13 mouse cellular contexts compared by ENCODE assay signal in the genomic region with DNA sequence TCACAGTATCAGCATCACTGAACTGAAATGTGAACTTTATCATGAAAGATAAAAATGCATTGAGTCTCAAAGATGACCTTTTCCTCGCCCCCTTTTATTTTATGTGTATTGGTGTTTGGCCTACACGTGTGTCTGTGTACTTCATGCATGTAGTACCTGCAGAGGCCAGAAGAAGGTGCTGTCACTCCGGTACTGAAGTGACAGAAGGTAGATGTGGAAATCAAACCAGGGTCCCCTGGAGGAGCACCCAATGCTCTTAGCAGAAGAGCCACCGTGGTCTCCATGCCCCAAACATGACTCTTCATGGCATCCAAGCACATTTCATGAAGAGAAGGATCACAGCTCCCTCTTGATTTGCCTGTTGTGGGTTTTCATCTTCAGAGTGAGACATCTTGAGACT. TPM values are rescaled to one million over a fixed set of nuclear protein-coding genes. Genes with fewer than 3 reads are reported as not detected.
DNase-seq lines count a peak whose midpoint lies in the region; ATAC-seq and TF ChIP-seq lines count a peak whose summit lies in the region.
"Had no signal": no experiment of that assay in that cellular context is flagged by ENCODE, and none has a peak within 500 bp of the region (broad histone marks: within the 10 kb centered on the region; RNA-seq: fewer than 3 reads in every experiment).

No protein-coding gene starts in this region.

- 49% methylated on average over 4 of the region's 4 CpGs for WGBS in liver, embryonic 14.5 days (ENCODE audit: insufficient replicate concordance)
- WGBS in liver, embryonic 12.5 days (ENCODE audit: insufficient replicate concordance) = 66% methylated on average over 4 of the region's 4 CpGs
- 81% methylated on average over 4 of the region's 4 CpGs for WGBS in kidney, embryonic 15.5 days

- H3K27ac ChIP-seq in liver, embryonic 14.5 days = no peak overlapping the region
- no peak overlapping the region for H3K27ac ChIP-seq in liver, embryonic 12.5 days
- H3K27ac ChIP-seq in kidney, embryonic 15.5 days = no peak overlapping the region
- H3K27ac ChIP-seq: neural tube, embryonic 12.5 days had no signal

- no peak overlapping the region for H3K4me2 ChIP-seq in liver, embryonic 14.5 days (ENCODE audit: low read depth)
- no peak overlapping the region for H3K4me2 ChIP-seq in liver, embryonic 12.5 days
- no peak overlapping the region for H3K4me2 ChIP-seq in kidney, embryonic 15.5 days
- H3K4me2 ChIP-seq: neural tube, embryonic 12.5 days had no signal

- TF ChIP-seq POLR2A in brain, embryonic 14.5 days (IDR thresholded peaks at IDR 0.05; ENCODE audit: borderline replicate concordance, extremely low read depth, insufficient read depth, insufficient read length, poor library complexity, severe bottlenecking) = no peak

- DNase-seq in frontal cortex, postnatal 10 days (ENCODE audit: low spot score in 2 of 2) = no peak
- no peak for DNase-seq in liver, embryonic 14.5 days (ENCODE audit: low read depth in 3 of 3, low spot score in 3 of 3)
- no peak for DNase-seq in brain, embryonic 14.5 days (ENCODE audit: low read depth)
- DNase-seq: cerebellum, adult 9-10 months; kidney, adult 2 months; liver; right cerebral cortex, adult 18-20 months had no signal

- H3K4me1 ChIP-seq in liver, embryonic 14.5 days (replicated peaks; ENCODE audit: control insufficient read depth in 2 of 2, insufficient read depth in 2 of 2, low read length in 1 of 2) = no peaks in the 10 kb centered on the region
- no peaks in the 10 kb centered on the region for H3K4me1 ChIP-seq in liver, embryonic 12.5 days
- H3K4me1 ChIP-seq in E14TG2a.4 (replicated peaks; ENCODE audit: low read depth, low read length) = peaks cover 9% of the 10 kb centered on the region
- peaks cover 6% of the 10 kb centered on the region for H3K4me1 ChIP-seq in kidney, embryonic 15.5 days
- H3K4me1 ChIP-seq: neural tube, embryonic 12.5 days had no signal

- H3K36me3 ChIP-seq in liver, embryonic 14.5 days (replicated peaks; ENCODE audit: control insufficient read depth, insufficient read depth, low read depth) = no peaks in the 10 kb centered on the region
- no peaks in the 10 kb centered on the region for H3K36me3 ChIP-seq in liver, embryonic 12.5 days
- H3K36me3 ChIP-seq in E14TG2a.4 (ENCODE audit: insufficient read depth, low read length) = no peaks in the 10 kb centered on the region
- no peaks in the 10 kb centered on the region for H3K36me3 ChIP-seq in kidney, embryonic 15.5 days
- H3K36me3 ChIP-seq: neural tube, embryonic 12.5 days had no signal

- ATAC-seq in frontal cortex, adult (ENCODE audit: low TSS enrichment) = 0 out of 2 replicates have a peak, but pooled peaks have one; percentile 3
- ATAC-seq in liver, embryonic 14.5 days (ENCODE audit: insufficient read depth) = no peak
- no peak for ATAC-seq in liver, embryonic 12.5 days
- no peak for ATAC-seq in kidney, embryonic 15.5 days (replicated peaks; ENCODE audit: low FRiP score)
- ATAC-seq in megakaryocyte, adult 5-6 weeks (ENCODE audit: poor library complexity, severe bottlenecking) = no peak

- H3K4me3 ChIP-seq in liver, embryonic 14.5 days (ENCODE audit: insufficient read depth in 1 of 2, low read depth in 2 of 2, low read length in 2 of 2) = no peak overlapping the region
- no peak overlapping the region for H3K4me3 ChIP-seq in liver, embryonic 12.5 days
- H3K4me3 ChIP-seq in E14TG2a.4 (replicated peaks; ENCODE audit: low read length) = no peak overlapping the region
- H3K4me3 ChIP-seq in kidney, embryonic 15.5 days (replicated peaks) = no peak overlapping the region
- H3K4me3 ChIP-seq: neural tube, embryonic 12.5 days had no signal

- TF ChIP-seq CTCF in liver, embryonic 14.5 days (IDR thresholded peaks at IDR 0.05; ENCODE audit: low read depth) = peak; percentile 45
- TF ChIP-seq CTCF in E14TG2a.4 (conservative IDR thresholded peaks at IDR 0.05; ENCODE audit: low read length) = peak; percentile 66
- peak; percentile 20; the same call in 1 of the 2 replicates for TF ChIP-seq CTCF in brain, embryonic 14.5 days (IDR thresholded peaks at IDR 0.05; ENCODE audit: borderline replicate concordance, extremely low read depth, insufficient read depth, insufficient read length)

- no peaks in the 10 kb centered on the region for H3K27me3 ChIP-seq in liver, embryonic 14.5 days (ENCODE audit: control insufficient read depth, insufficient read depth, low read length)
- H3K27me3 ChIP-seq in liver, embryonic 12.5 days (replicated peaks) = no peaks in the 10 kb centered on the region
- peaks cover 7% of the 10 kb centered on the region; the same call in 1 of the 2 replicates for H3K27me3 ChIP-seq in E14TG2a.4 (ENCODE audit: insufficient read depth, low read length)
- H3K27me3 ChIP-seq in kidney, embryonic 15.5 days = no peaks in the 10 kb centered on the region
- H3K27me3 ChIP-seq: neural tube, embryonic 12.5 days had no signal

- no peaks in the 10 kb centered on the region for H3K9me3 ChIP-seq in liver, embryonic 14.5 days (ENCODE audit: control insufficient read depth, low read length)
- H3K9me3 ChIP-seq in liver, embryonic 12.5 days (replicated peaks) = no peaks in the 10 kb centered on the region
- H3K9me3 ChIP-seq in E14TG2a.4 (ENCODE audit: low read length) = peaks cover 11% of the 10 kb centered on the region; the same call in 1 of the 2 replicates
- H3K9me3 ChIP-seq in kidney, embryonic 15.5 days (replicated peaks) = no peaks in the 10 kb centered on the region
- H3K9me3 ChIP-seq: neural tube, embryonic 12.5 days had no signal

- TF ChIP-seq EP300 in liver, embryonic 14.5 days (IDR thresholded peaks at IDR 0.05; ENCODE audit: low read depth) = no peak

- H3K9ac ChIP-seq in liver, embryonic 14.5 days (replicated peaks) = no peak overlapping the region
- no peak overlapping the region for H3K9ac ChIP-seq in liver, embryonic 12.5 days
- H3K9ac ChIP-seq in kidney, embryonic 15.5 days = no peak overlapping the region
- H3K9ac ChIP-seq: neural tube, embryonic 12.5 days had no signal

RNA-seq across cellular contexts. Expression of a gene that starts 1.7 kb away (rescaled TPM):
- 0.15 and 0.24 TPM in 2 replicates for polyA plus RNA-seq in liver, embryonic 14.5 days (2012; rRNA removed)
- polyA plus RNA-seq in liver, embryonic 14.5 days (2014; fragmentation: Nextera tagmentation; extraction: Ambion mirVana) = 0.25 TPM in 1 of 2 replicates, not detected in the other
- 0.14 and 0.23 TPM in 2 replicates for polyA plus RNA-seq in liver, embryonic 12.5 days (2016; fragmentation: Nextera tagmentation; extraction: Ambion mirVana)
- 9.5 and 15.9 TPM in 2 replicates for polyA plus RNA-seq in brain, embryonic 14.5 days (2012; rRNA removed)
- polyA plus RNA-seq in kidney, embryonic 15.5 days (2015; fragmentation: Nextera tagmentation; extraction: Ambion mirVana) = 8.4 and 10.6 TPM in 2 replicates
- not detected in 2 replicates for total RNA-seq in megakaryocyte, adult 5-6 weeks (2015)
- total RNA-seq in megakaryocyte, adult 5-6 weeks (2017) = not detected in 2 replicates
